ENCODE assay signal across 8 mouse cellular contexts in genomic region chr16:30790551-30791001, GRCm38 (mm10).
DNase-seq lines count a peak whose midpoint lies in the region; ATAC-seq lines count a peak whose summit lies in the region.

No protein-coding gene starts in this region.

- no peak for ATAC-seq in neural tube, embryonic 13.5 days (ENCODE audit: low read depth)
- ATAC-seq in kidney, embryonic 15.5 days (replicated peaks; ENCODE audit: low FRiP score): peak; percentile 65

- no peak overlapping the region for H3K4me3 ChIP-seq in neural tube, embryonic 13.5 days
- no peak overlapping the region for H3K4me3 ChIP-seq in kidney, embryonic 15.5 days (replicated peaks)

- peaks cover 31% of the 10 kb centered on the region for H3K4me1 ChIP-seq in neural tube, embryonic 13.5 days (replicated peaks)
- peaks cover 44% of the 10 kb centered on the region for H3K4me1 ChIP-seq in kidney, embryonic 15.5 days

- no peak overlapping the region for H3K9ac ChIP-seq in neural tube, embryonic 13.5 days
- no peak overlapping the region for H3K9ac ChIP-seq in kidney, embryonic 15.5 days

- WGBS in neural tube, embryonic 13.5 days: 24% methylated on average over 4 of the region's 4 CpGs
- 29% methylated on average over 4 of the region's 4 CpGs for WGBS in kidney, embryonic 15.5 days

- H3K4me2 ChIP-seq in neural tube, embryonic 13.5 days: no peak overlapping the region
- H3K4me2 ChIP-seq in kidney, embryonic 15.5 days: no peak overlapping the region

- H3K9me3 ChIP-seq in neural tube, embryonic 13.5 days: no peaks in the 10 kb centered on the region
- H3K9me3 ChIP-seq in kidney, embryonic 15.5 days (replicated peaks): no peaks in the 10 kb centered on the region

- H3K27me3 ChIP-seq in neural tube, embryonic 13.5 days: peaks cover 4% of the 10 kb centered on the region; the same call in 1 of the 2 replicates
- H3K27me3 ChIP-seq in kidney, embryonic 15.5 days: no peaks in the 10 kb centered on the region

- H3K27ac ChIP-seq in neural tube, embryonic 13.5 days (replicated peaks): peak overlapping the region; percentile 61
- H3K27ac ChIP-seq in kidney, embryonic 15.5 days: peak overlapping the region; percentile 80

- no peaks in the 10 kb centered on the region for H3K36me3 ChIP-seq in neural tube, embryonic 13.5 days
- H3K36me3 ChIP-seq in kidney, embryonic 15.5 days: no peaks in the 10 kb centered on the region

- DNase-seq in neural tube, embryonic 10.5 days (ENCODE audit: extremely low spot score, low spot score): no peak
- peak; percentile 70 to 82 for DNase-seq in heart, adult 9 months (ENCODE audit: low spot score in 2 of 2)
- DNase-seq in lung, postnatal 10 days: peak; percentile 77
- DNase-seq in right cerebral cortex, adult 18-20 months: no peak
- no peak for DNase-seq in thymus, postnatal 4 days
- no peak for DNase-seq in right cerebral cortex, postnatal 4 days

Comparison
In these comparisons a context has a peak if more than half of its experiments do, and no peak if none do; other contexts are left out.
1. DNase-seq: peak in heart, adult 9 months (2 of 2) and lung, postnatal 10 days (single experiment); none in neural tube, embryonic 10.5 days (single experiment), right cerebral cortex, adult 18-20 months (single experiment), thymus, postnatal 4 days (single experiment) and right cerebral cortex, postnatal 4 days (single experiment).